Mouse (Mus musculus): ENCODE data around the gene Camta1.

GRCm38 (mm10) chr4:151306311-151306765 is 555.3 kb downstream of the Camta1 start:
- TF ChIP-seq GATA1 (IDR thresholded peaks at IDR 0.05; ENCODE audit: low read length): no peak
- TF ChIP-seq TAL1 (IDR thresholded peaks at IDR 0.05; ENCODE audit: low read length): no peak
